Comparison of ENCODE assay signal across 9 mouse cellular contexts in genomic region chr4:133174361-133174760, GRCm38 (mm10). TPM values are rescaled to one million over a fixed set of nuclear protein-coding genes. Genes with fewer than 3 reads are reported as not detected.
DNase-seq lines count a peak whose midpoint lies in the region; ATAC-seq lines count a peak whose summit lies in the region.
"Had no signal": no experiment of that assay in that cellular context is flagged by ENCODE, and none has a peak within 500 bp of the region (broad histone marks: within the 10 kb centered on the region; RNA-seq: fewer than 3 reads in every experiment).

No protein-coding gene starts in this region.

- no peak overlapping the region for H3K4me2 ChIP-seq in limb, embryonic 12.5 days
- no peak overlapping the region for H3K4me2 ChIP-seq in stomach, embryonic 15.5 days
- H3K4me2 ChIP-seq: forebrain, embryonic 12.5 days had no signal

- WGBS in limb, embryonic 12.5 days, result 51% methylated on average over 4 of the region's 4 CpGs
- 72% methylated on average over 4 of the region's 4 CpGs for WGBS in limb, embryonic 10.5 days
- 29% methylated on average over 4 of the region's 4 CpGs for WGBS in stomach, embryonic 15.5 days

- H3K36me3 ChIP-seq in limb, embryonic 12.5 days, result peaks cover 22% of the 10 kb centered on the region
- peaks cover 30% of the 10 kb centered on the region for H3K36me3 ChIP-seq in limb, embryonic 10.5 days
- H3K36me3 ChIP-seq in stomach, embryonic 15.5 days, result 0 out of 2 replicates have a peak, but pooled peaks cover 3% of the 10 kb centered on the region

- no peaks in the 10 kb centered on the region for H3K27me3 ChIP-seq in limb, embryonic 12.5 days
- no peaks in the 10 kb centered on the region for H3K27me3 ChIP-seq in limb, embryonic 10.5 days (ENCODE audit: low read depth, poor library complexity, severe bottlenecking)
- H3K27me3 ChIP-seq in stomach, embryonic 15.5 days (replicated peaks), result no peaks in the 10 kb centered on the region
- H3K27me3 ChIP-seq: forebrain, embryonic 12.5 days had no signal

- ATAC-seq in limb, embryonic 12.5 days (ENCODE audit: insufficient number of reproducible peaks, insufficient read depth, low FRiP score, low TSS enrichment, low read depth), result no peak
- ATAC-seq in stomach, embryonic 15.5 days (ENCODE audit: insufficient read depth, low FRiP score, low read depth), result no peak

- intact Hi-C loops in left cerebral cortex, postnatal 4 days (cut with DNase I), result no loop called here

- H3K4me1 ChIP-seq in limb, embryonic 12.5 days (replicated peaks), result peaks cover 29% of the 10 kb centered on the region
- peaks cover 27% of the 10 kb centered on the region for H3K4me1 ChIP-seq in limb, embryonic 10.5 days
- H3K4me1 ChIP-seq in stomach, embryonic 15.5 days, result peaks cover 48% of the 10 kb centered on the region

- H3K9ac ChIP-seq in limb, embryonic 12.5 days (replicated peaks), result no peak overlapping the region
- no peak overlapping the region for H3K9ac ChIP-seq in stomach, embryonic 15.5 days
- H3K9ac ChIP-seq: forebrain, embryonic 12.5 days had no signal

- no peak for DNase-seq in limb, embryonic 10.5 days (ENCODE audit: low spot score)
- DNase-seq in brain, adult 2 months (ENCODE audit: low read depth, low spot score), result peak; percentile 30
- peak; percentile 60 for DNase-seq in kidney, postnatal 14 days
- DNase-seq in right cerebral cortex, postnatal 36 days (ENCODE audit: low spot score in 2 of 2), result no peak
- no peak for DNase-seq in embryo, embryonic 9.5 days (ENCODE audit: extremely low spot score)
- DNase-seq in left cerebral cortex, postnatal 4 days, result no peak

- peak overlapping the region; percentile 36 for H3K27ac ChIP-seq in limb, embryonic 12.5 days
- H3K27ac ChIP-seq in limb, embryonic 10.5 days, result no peak overlapping the region
- peak overlapping the region; percentile 77 for H3K27ac ChIP-seq in stomach, embryonic 15.5 days
- H3K27ac ChIP-seq: forebrain, embryonic 12.5 days had no signal

- no peak overlapping the region for H3K4me3 ChIP-seq in limb, embryonic 12.5 days (replicated peaks)
- H3K4me3 ChIP-seq in limb, embryonic 10.5 days, result no peak overlapping the region
- no peak overlapping the region for H3K4me3 ChIP-seq in stomach, embryonic 15.5 days (replicated peaks)
- H3K4me3 ChIP-seq: forebrain, embryonic 12.5 days had no signal

- no peaks in the 10 kb centered on the region for H3K9me3 ChIP-seq in limb, embryonic 12.5 days
- H3K9me3 ChIP-seq in limb, embryonic 10.5 days (replicated peaks), result no peaks in the 10 kb centered on the region
- no peaks in the 10 kb centered on the region for H3K9me3 ChIP-seq in stomach, embryonic 15.5 days
- H3K9me3 ChIP-seq: forebrain, embryonic 12.5 days had no signal

RNA-seq across cellular contexts. Expression of gene Cd164l2, which starts 37.6 kb away (rescaled TPM):
- polyA plus RNA-seq in limb, embryonic 12.5 days (2016; fragmentation: Nextera tagmentation; extraction: Ambion mirVana), result 3.2 and 4.6 TPM in 2 replicates
- polyA plus RNA-seq in limb, embryonic 10.5 days (2016; fragmentation: Nextera tagmentation; extraction: Ambion mirVana), result 3.1 and 4.1 TPM in 2 replicates
- 6.8 and 7.8 TPM in 2 replicates for polyA plus RNA-seq in stomach, embryonic 15.5 days (2015; fragmentation: Nextera tagmentation; extraction: Ambion mirVana)
- total RNA-seq in left cerebral cortex, postnatal 4 days (2021), result 1 to 10 TPM in 1 of 2 experiments, under 1 TPM in 1; 0.72 to 1.8 TPM

RNA-seq across cellular contexts. Expression of gene Gpr3, which starts 38.0 kb away (rescaled TPM):
- 0.24 and 0.58 TPM in 2 replicates for polyA plus RNA-seq in limb, embryonic 12.5 days (2016; fragmentation: Nextera tagmentation; extraction: Ambion mirVana)
- polyA plus RNA-seq in limb, embryonic 10.5 days (2016; fragmentation: Nextera tagmentation; extraction: Ambion mirVana), result 0.51 and 0.72 TPM in 2 replicates
- 0.13 and 0.23 TPM in 2 replicates for polyA plus RNA-seq in stomach, embryonic 15.5 days (2015; fragmentation: Nextera tagmentation; extraction: Ambion mirVana)
- 1 to 10 TPM; 2.0 to 2.1 TPM for total RNA-seq in left cerebral cortex, postnatal 4 days (2021)

RNA-seq across cellular contexts. Expression of gene Wasf2, which starts 44.1 kb away (rescaled TPM):
- polyA plus RNA-seq in limb, embryonic 12.5 days (2016; fragmentation: Nextera tagmentation; extraction: Ambion mirVana), result 73.8 and 81.6 TPM in 2 replicates
- 62.9 and 73.7 TPM in 2 replicates for polyA plus RNA-seq in limb, embryonic 10.5 days (2016; fragmentation: Nextera tagmentation; extraction: Ambion mirVana)
- 109 TPM in 2 replicates for polyA plus RNA-seq in stomach, embryonic 15.5 days (2015; fragmentation: Nextera tagmentation; extraction: Ambion mirVana)
- total RNA-seq in left cerebral cortex, postnatal 4 days (2021), result 10 to 100 TPM; 34.0 to 35.7 TPM

Comparison
In these comparisons a context has a peak if more than half of its experiments do, and no peak if none do; other contexts are left out.
1. DNase-seq: peak in brain, adult 2 months (single experiment) and kidney, postnatal 14 days (single experiment); none in limb, embryonic 10.5 days (single experiment), right cerebral cortex, postnatal 36 days (0 of 2), embryo, embryonic 9.5 days (single experiment) and left cerebral cortex, postnatal 4 days (single experiment).